Mouse (Mus musculus) lung, adult 2 months (tissue): Measurements from ENCODE around the gene Sergef. TPM values are rescaled to one million over a fixed set of nuclear protein-coding genes. Genes with fewer than 3 reads are reported as not detected.

Experiments used
- DNase-seq: peaks from one replicate; pipeline ENCODE4 v3.0.0; 2022
- H3K4me1 ChIP-seq: fragments of 200-500 bp; 2 replicates; pipeline ENCODE4 v1.6.1; 2011; ENCODE audit warnings: low read length; ENCODE audit not compliant: control insufficient read depth, insufficient read depth
- H3K4me3 ChIP-seq: fragments of 200-500 bp; replicated peaks from 2 replicates; pipeline ENCODE3; 2011; ENCODE audit warnings: low read depth, mild to moderate bottlenecking, control low read depth, low read length; ENCODE audit errors: extremely low read depth
- CTCF ChIP-seq: fragments of 200-500 bp; IDR thresholded peaks from 2 replicates; pipeline ENCODE4 v1.5.1; 2011; ENCODE audit warnings: mild to moderate bottlenecking, low read length, control low read depth; ENCODE audit not compliant: insufficient read depth
- POLR2A ChIP-seq: fragments of 200-500 bp; IDR thresholded peaks from 2 replicates; pipeline ENCODE4 v1.6.1; 2011; ENCODE audit warnings: low read depth, mild to moderate bottlenecking, control low read depth, low read length, borderline replicate concordance; ENCODE audit errors: extremely low read depth
- WGBS: fragments of 180-500 bp; shearing (Covaris S2); methylation state at CpG from one replicate; pipeline ENCODE4 v1.1.7; 2018; 5-methylcytosine and 5-hydroxymethylcytosine counted together
- polyA plus RNA-seq: library from polyadenylated mRNA; depleted of rRNA; stranded (reverse); fragments of >200 nt; gene quantifications from 2 replicates; pipeline ENCODE4 v1.2.3, GENCODE M21; 2012

Sergef gene
- polyA plus RNA-seq, 1 experiment, result 9.5 TPM

DNA sequence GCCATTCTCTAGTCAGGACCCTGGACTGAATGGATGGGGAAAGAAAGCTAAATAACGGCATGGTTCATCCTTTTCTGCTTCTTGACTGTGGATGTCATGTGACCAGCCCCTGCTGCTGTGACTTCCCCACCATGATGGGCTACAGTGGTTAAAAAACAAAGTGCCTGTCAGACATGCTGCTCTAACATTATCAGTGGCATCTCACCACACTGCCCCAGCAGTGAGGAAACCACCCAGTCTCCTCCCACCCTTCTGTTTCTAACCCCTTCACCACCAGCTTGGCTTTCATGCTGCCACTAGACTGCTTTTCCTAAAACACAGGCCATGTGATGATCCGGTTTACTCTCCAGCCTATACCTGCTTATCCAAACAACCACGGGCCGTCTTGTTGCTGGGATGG, 140.0 kb downstream of the Sergef start:
- 84% methylated on average over 4 of the region's 4 CpGs for WGBS
- TF ChIP-seq POLR2A, result no peak
- TF ChIP-seq CTCF, result no peak
- Histone ChIP-seq H3K4me1 (no peaks in the 10 kb centered on the region), H3K4me3 (no peak overlapping the region)
- DNase-seq, result no peak

DNA sequence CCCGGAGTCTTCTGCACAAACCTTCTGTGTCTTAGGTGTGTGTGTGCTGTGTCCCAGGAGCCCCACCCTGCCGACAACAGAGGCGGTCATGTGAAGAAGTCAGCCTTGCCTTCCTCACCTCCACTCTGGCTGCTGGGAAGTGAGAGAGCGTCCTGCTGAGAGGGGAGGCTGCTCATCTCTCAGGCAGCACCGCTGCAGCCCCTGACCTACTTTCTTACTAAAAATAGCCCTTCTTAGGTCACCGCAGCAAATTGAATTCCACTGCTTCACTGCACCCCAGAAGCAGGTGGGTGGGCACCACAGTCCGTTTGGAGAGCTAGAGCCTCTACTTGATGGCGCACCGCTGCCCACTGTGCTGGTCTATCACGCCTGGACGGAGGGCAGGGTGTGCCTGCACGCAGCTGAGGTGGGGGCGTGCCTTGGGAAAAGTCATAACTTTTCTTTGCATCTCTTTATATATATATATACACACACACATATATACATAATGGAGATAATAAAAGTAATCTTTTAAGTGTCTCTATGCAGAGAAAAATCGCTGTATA, 147.4 kb downstream of the Sergef start:
- WGBS, result 65% methylated on average over 14 of the region's 14 CpGs
- no peak overlapping the region for H3K4me3 ChIP-seq
- DNase-seq, result no peak
- no peaks in the 10 kb centered on the region for H3K4me1 ChIP-seq
- TF ChIP-seq CTCF (no peak), POLR2A (no peak)

- TF ChIP-seq CTCF (no peak), POLR2A (no peak)
- H3K4me3 ChIP-seq, result no peak overlapping the region
- DNase-seq, result no peak
- 61% methylated on average over 4 of the region's 4 CpGs for WGBS
- H3K4me1 ChIP-seq, result 0 out of 2 replicates have a peak, but pooled peaks cover under 1% of the 10 kb centered on the region
These were observed 152.3 kb downstream of the Sergef start for GRCm38 (mm10) chr7:46487354-46487753.

DNA sequence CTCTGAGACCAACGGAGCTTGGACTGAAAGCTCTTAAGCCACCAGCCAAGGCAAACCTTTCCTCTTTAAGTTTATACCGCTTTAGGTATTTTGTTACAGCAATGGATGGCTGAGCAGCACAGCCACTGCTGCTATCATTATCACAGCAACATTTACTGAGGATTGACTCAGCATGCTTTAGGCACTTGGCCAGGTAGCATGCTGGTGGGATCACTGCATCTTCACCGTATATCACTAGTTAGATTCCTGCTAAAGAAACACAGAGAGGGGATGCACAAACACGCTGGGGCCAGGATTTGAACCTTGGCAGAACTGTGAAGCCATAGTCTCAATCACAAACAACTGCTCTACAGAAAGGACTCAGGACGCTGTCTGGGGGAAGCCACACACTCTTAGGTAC, 152.8 kb downstream of the Sergef start:
- 78% methylated on average over 5 of the region's 5 CpGs for WGBS
- TF ChIP-seq CTCF, result no peak
- Histone ChIP-seq H3K4me3 (no peak overlapping the region), H3K4me1 (0 out of 2 replicates have a peak, but pooled peaks cover 3% of the 10 kb centered on the region)
- DNase-seq, result no peak

DNA sequence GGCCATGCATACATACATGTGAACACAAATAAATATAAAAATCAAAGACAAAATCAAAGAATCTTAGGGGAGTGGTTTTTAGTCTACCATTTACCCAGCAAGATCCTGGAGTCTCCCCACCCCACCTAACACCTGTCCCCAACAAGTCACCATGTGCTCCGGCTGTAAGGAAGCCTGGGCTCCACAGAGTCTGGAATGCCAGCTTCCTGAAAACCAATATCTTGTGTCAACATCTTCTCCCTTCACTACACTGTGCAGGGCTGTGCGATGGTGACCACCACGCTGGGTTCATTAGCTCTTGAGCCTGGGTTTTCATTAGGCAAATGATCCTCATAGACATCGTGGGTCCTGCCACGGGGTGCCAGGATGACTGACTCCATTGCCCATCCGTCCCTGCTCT, 155.4 kb downstream of the Sergef start:
- no peak for TF ChIP-seq CTCF
- TF ChIP-seq POLR2A, result no peak
- WGBS, result 68% methylated on average over 6 of the region's 6 CpGs

DNA sequence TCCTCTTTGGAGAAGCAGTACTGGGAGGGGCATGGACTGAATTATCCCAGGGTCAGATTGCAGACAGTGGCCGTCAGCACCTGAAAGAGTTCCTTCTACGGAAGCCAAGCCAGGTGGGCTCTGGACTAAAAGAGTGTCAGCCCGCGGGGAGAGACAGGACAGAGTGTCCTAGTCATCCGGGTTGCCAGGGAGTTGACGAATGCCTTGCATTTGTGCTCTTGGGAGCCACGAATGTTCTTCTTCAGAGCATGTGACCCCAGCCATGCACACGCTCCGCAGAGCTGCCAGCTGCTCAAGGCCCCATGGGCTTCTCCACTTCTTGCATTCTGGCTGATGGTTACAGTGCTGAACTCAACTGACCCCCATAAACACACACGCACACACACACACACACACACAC, 156.6 kb downstream of the Sergef start:
- 85% methylated on average over 10 of the region's 10 CpGs for WGBS
- H3K4me3 ChIP-seq, result no peak overlapping the region
- no peak for TF ChIP-seq CTCF
- 0 out of 2 replicates have a peak, but pooled peaks cover 3% of the 10 kb centered on the region for H3K4me1 ChIP-seq
- no peak for DNase-seq

More for the DNA sequence above, 155.4 kb downstream of the Sergef start:
- no peak for DNase-seq
- Histone ChIP-seq H3K4me3 (no peak overlapping the region), H3K4me1 (0 out of 2 replicates have a peak, but pooled peaks cover 3% of the 10 kb centered on the region)

GRCm38 (mm10) chr7:46482099-46482531, 157.5 kb downstream of the Sergef start:
- Histone ChIP-seq H3K4me3 (no peak overlapping the region), H3K4me1 (0 out of 2 replicates have a peak, but pooled peaks cover 3% of the 10 kb centered on the region)
- whole genome bisulfite sequencing, result 53% methylated on average over 2 of the region's 2 CpGs
- TF ChIP-seq POLR2A (no peak), CTCF (no peak)
- no peak for DNase-seq

DNA sequence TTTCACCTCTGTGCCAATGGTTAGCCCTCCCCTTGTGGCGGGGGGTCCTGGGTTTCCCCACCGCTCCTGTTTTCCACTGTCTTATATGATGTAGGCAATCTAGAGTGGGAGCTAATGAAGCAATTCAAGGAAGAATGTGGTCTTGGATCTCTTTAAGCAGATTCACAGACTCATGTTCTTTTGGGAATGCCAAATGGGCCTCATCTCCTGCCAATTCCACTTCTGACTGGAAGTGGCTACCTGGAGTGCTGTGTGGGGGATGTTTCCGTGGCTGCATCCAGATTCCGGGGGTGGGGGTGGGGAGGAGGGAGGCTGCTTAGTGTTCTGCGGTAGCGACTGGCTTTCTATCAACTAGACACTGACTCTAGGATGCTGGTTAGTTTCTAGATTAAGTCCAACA, 159.8 kb downstream of the Sergef start:
- WGBS, result 64% methylated on average over 6 of the region's 6 CpGs
- no peak for DNase-seq
- TF ChIP-seq CTCF (no peak), POLR2A (no peak)
- H3K4me1 ChIP-seq, result 0 out of 2 replicates have a peak, but pooled peaks cover 3% of the 10 kb centered on the region
- no peak overlapping the region for H3K4me3 ChIP-seq

DNA sequence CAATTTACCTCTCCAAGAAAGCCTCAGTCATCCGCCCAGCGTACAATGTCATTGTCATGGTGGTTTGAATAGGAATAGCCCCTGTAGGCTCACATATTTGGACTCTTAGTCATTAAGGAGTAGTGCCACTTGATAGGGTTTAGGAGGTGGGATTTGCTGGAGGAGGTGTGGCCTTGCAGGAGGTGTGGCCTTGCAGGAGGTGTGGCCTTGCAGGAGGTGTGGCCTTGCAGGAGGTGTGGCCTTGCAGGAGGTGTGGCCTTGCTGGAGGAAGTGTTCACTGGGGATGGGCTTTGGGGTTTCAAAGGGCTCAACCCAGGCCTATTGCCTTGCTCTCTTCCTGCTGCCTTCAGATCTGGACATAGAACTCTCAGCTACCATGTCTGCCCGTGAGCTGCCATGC, 162.2 kb downstream of the Sergef start:
- TF ChIP-seq CTCF (no peak), POLR2A (no peak)
- no peak for DNase-seq
- Histone ChIP-seq H3K4me3 (no peak overlapping the region), H3K4me1 (0 out of 2 replicates have a peak, but pooled peaks cover 3% of the 10 kb centered on the region)
- WGBS, result 95% methylated on average over 3 of the region's 3 CpGs

DNA sequence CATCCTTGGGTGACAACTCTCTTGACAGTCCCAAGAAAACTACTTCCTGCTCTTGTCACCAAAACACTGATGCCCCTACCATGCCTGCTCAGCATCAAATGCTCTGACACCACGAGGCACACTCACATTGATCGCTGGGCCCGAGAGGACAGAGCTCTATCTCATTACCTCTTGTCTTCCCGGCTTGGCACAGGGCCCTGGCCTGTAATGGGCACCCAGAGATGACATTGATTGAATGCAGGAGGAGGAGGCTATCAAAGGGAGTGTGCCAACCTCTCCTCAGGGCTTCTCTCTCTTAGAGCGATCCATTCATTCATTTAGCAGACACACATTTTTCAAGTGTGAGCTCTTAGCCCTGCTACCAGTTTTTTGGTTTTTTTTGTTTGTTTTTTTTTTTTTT, 164.1 kb downstream of the Sergef start:
- 79% methylated on average over 5 of the region's 5 CpGs for WGBS
- no peak for DNase-seq
- TF ChIP-seq POLR2A, result no peak
- no peak for TF ChIP-seq CTCF
- no peaks in the 10 kb centered on the region for H3K4me1 ChIP-seq
- no peak overlapping the region for H3K4me3 ChIP-seq
